Mouse (Mus musculus) ovary, postnatal 14 days (tissue): ENCODE results near the gene Coq4.
A peak's percentile ranks its signal among the peaks of the same experiment; 100 is the strongest.

Source experiments
- DNase-seq: peaks from one replicate; pipeline ENCODE4 v3.0.0; 2022; ENCODE audit warnings: low spot score

Coq4 gene

GRCm38 (mm10) chr2:29792772-29793487 lies 5.6 kb downstream of the Coq4 start:
- DNase-seq, result no peak

- peak; percentile 91 for DNase-seq
These were observed 15.0 kb downstream of the Coq4 start, which contains the start of gene Slc27a4 for GRCm38 (mm10) chr2:29802075-29802826. Slc27a4 (plus strand) TSS chr2:29802634.

DNA sequence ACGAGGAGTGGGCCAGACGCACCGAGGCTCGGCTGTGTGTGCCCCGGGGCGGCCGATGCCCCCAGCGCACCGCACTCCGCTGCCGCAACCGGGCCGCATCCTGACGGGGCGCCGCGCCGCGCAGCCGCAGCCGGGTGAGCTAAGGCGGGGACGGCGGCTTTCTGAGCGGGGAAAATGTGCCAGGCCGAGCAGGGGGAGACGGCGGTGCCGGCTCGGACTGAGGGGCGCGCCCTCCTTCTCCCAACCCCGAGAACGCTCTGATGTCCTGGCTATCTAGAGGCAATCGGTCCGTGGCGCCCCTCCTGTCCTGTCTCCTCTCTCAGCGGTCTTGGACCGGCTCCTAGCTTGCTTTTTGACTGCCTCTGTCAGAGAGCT lies 15.5 kb downstream of the Coq4 start:
- DNase-seq, result no peak

DNA sequence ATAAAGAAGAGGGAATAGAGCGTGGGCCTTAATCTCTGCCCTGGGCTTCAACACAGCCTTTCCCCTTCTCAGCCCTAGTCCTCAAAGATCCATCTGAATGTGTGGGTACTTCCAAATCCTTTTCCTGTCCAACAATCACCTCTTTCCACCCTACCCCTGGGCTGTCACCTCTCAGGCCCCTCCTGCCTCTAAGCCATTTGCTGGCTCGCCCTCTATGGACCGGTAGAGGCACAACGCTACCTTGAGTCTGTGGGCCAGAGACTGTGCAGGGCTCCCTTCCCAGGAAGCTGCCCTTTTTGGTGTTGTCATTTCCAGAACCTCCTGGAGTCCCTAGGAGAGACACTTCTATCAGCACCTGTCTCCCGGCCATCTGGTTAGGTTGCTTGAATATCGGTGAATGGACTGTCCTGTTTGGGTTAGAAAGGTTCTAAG lies 16.1 kb downstream of the Coq4 start:
- no peak for DNase-seq

GRCm38 (mm10) chr2:29815678-29816371 lies 28.5 kb downstream of the Coq4 start:
- no peak for DNase-seq

GRCm38 (mm10) chr2:29817426-29818232 lies 30.3 kb downstream of the Coq4 start:
- DNase-seq, result peak; percentile 81

DNA sequence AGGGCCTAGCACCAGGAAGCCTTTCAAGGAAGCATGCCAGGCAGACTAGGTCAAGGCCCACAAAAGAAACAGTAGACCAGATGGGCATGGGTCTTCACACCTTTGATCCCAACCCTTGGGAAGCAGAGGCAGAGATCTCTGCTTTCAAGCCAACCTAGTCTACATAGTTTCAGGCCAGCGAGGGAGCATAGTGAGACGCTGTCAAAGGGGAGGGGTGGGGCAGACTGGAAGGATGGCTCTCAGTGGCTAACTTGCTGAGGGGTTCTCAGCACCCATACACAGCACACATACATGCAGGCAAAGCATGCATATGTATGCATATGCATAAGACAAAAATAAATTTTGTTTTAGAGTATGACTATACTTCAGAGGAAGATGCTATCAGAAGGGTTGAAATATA lies 32.1 kb downstream of the Coq4 start:
- DNase-seq, result no peak

GRCm38 (mm10) chr2:29820025-29820817 lies 32.9 kb downstream of the Coq4 start, which contains the start of gene Urm1:
Urm1 (plus strand) TSS chr2:29820075.
- peak; percentile 57 for DNase-seq

DNA sequence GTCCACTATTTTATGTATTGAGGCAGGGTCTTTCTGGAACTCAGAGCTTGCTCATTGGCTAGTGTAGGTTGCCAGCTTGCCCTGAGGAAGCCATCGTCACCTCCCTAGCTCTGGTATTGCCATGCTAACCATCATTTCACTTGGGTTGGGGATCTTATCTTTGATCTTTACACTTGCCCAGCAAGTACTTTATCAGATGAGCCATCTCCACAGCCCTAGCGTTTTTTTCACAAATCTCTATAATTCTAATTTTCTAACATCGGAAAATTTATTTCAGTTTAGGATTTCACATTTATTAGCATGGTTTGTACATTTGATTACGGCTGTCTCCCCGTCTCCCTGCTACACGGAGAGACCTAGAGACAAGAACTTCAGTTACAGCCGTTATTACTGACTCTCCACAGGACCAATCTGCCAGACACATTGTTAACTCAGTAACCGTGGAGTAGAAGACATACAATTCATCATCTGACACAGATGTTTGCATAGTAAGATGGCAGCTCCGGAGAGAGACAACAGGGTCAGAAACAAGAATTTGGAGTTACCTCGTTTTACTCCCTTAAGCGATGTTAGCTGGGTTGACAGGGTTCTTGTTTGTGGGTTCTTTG lies 39.1 kb downstream of the Coq4 start:
- no peak for DNase-seq

DNA sequence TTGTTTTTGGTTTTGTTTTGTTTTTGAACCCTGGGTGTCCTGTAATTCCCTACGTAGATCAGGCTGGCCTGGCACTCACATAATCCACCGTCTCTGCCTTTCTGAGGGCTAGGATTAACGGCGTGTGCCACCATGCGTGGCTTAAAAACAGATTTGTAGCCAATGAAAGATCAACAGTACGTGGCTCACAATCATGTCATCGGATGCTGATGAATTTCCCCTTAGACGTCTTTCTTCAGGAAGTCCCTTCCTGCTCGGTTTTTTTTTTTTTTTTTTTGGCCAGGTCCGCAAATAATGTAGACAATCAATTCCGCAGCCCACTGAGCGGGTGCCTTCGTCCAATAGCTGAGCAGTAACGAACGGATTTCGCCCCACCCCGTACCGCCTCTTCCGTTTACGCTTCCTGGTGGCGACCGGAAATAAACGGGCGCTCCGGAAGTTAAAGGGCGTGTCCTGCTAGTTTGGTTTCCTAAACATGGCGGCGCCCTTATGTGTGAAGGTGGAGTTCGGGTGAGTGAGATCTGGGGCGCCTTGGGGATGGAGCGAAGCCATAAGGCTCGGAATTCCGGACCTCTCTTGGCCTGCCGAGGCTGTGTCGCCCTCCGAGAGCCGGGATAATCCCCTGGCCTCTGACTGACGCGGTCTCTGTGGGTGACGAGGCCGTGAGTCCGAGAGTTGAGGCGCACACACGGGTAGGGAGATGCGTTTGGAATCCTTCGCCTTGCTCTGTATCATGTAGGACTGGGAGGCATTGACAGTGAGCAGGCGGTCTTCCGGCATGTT lies 39.8 kb downstream of the Coq4 start:
- DNase-seq, result peak; percentile 85

GRCm38 (mm10) chr2:29827709-29828024 lies 40.4 kb downstream of the Coq4 start:
- no peak for DNase-seq

GRCm38 (mm10) chr2:29831106-29831505 lies 43.8 kb downstream of the Coq4 start:
- DNase-seq, result no peak

DNA sequence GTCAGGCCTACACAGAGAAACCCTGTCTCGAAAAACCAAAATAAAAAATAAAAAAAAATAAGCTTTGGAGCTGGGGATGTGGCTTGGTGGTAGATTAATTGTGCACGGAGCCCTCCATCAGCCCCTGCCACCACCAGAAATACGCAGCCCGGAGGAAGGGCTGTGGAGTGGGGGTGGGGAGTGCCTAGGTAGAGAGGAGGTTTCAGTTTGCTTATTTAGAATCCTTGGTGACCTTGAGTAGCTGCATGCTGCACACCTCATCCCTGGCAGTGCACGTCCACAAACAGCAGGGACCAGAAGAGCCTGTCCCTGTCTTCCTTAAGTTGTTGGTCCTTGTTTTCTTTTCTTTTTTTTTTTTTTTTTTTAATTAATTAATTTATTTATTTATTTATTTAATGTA lies 46.5 kb downstream of the Coq4 start:
- DNase-seq, result no peak

GRCm38 (mm10) chr2:29835391-29835899 lies 48.2 kb downstream of the Coq4 start:
- DNase-seq, result no peak

- DNase-seq, result no peak
These were observed 52.2 kb downstream of the Coq4 start for GRCm38 (mm10) chr2:29839460-29839859.

DNA sequence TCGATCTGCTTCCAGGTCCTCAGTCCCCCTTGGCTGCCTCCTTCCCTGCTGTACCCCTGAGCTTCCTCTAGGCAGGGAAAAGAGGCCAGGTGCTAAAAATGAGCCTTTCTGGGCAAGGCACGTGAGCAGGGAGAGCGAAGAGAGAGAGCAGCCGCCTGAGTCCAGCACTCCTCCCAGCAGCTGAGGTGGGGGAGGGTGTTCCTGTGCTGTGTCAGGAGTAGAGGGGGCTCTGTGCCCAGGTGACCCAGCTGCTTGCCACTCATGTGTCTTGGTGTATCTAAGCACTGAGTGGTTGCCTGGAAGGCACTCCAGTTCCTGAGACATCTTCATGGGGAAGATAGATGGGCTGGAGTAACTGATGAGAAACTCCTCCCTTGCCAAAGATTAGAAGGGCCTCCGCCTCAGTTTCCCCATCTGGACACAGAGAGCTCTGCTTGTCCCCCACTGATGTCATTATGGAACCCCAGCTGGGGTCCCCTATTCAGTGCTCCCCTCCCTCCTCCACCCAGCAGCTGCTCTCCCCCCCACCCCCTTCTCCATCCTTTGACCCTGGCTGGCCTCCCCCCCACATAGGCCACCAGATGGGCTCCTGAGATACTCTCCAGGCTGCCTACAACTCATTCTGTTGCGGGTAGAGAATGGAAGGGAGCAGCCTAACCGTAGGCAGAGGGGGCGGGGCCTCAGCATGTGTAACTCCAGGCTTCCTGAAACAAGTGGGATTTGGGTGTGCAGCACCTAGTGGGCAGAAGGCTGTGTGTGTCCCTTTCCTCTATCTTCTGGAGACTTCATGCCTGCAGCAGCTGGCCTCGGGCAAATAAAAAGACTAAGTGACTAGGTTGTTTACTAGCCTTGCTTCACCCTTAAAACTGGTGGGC lies 56.2 kb downstream of the Coq4 start:
- no peak for DNase-seq

- DNase-seq, result no peak
These were observed 56.8 kb downstream of the Coq4 start for GRCm38 (mm10) chr2:29844115-29844514.

- no peak for DNase-seq
These were observed 57.4 kb downstream of the Coq4 start for GRCm38 (mm10) chr2:29844661-29845060.

GRCm38 (mm10) chr2:29845636-29846035 lies 58.3 kb downstream of the Coq4 start:
- DNase-seq, result no peak
